Mouse (Mus musculus): ENCODE measurements around the gene Ercc8. TPM values are rescaled to one million over a fixed set of nuclear protein-coding genes. Genes with fewer than 3 reads are reported as not detected.

Gene Ercc8
- total and polyA plus RNA-seq, 3 experiments = 15.9 to 22.2 TPM; not detected in 1

- TF ChIP-seq SIN3A (IDR thresholded peaks at IDR 0.05; ENCODE audit: low read length) = peak; percentile 38; the same call in 1 of the 2 replicates
- TF ChIP-seq ZC3H11A (IDR thresholded peaks at IDR 0.05; ENCODE audit: low read depth, low read length) = peak; percentile 64
- no peak for TF ChIP-seq HCFC1 (IDR thresholded peaks at IDR 0.05; ENCODE audit: low read depth, low read length)
- TF ChIP-seq TBP (IDR thresholded peaks at IDR 0.05; ENCODE audit: low read depth, low read length) = no peak
- no peak for TF ChIP-seq MAZ (IDR thresholded peaks at IDR 0.05; ENCODE audit: low read depth, low read length)
- peak; percentile 47; the same call in 1 of the 2 replicates for TF ChIP-seq MAFK (IDR thresholded peaks at IDR 0.05; ENCODE audit: borderline replicate concordance, low read depth, low read length)
- no peak for TF ChIP-seq CHD1 (IDR thresholded peaks at IDR 0.05; ENCODE audit: low read depth, low read length)
- TF ChIP-seq CHD2 (IDR thresholded peaks at IDR 0.05; ENCODE audit: low read length) = no peak
- TF ChIP-seq ZMIZ1 (IDR thresholded peaks at IDR 0.05; ENCODE audit: low read depth, low read length) = no peak
- no peak for TF ChIP-seq TAL1 (IDR thresholded peaks at IDR 0.05; ENCODE audit: low read length)
- no peak for TF ChIP-seq UBTF (IDR thresholded peaks at IDR 0.05; ENCODE audit: borderline replicate concordance, insufficient read depth, low read depth, low read length)
- TF ChIP-seq NRF1 (IDR thresholded peaks at IDR 0.05; ENCODE audit: insufficient read depth, low read depth, low read length, poor library complexity, severe bottlenecking) = no peak
- TF ChIP-seq RAD21 (IDR thresholded peaks at IDR 0.05; ENCODE audit: low read depth, low read length) = peak; percentile 54
- TF ChIP-seq MEF2A (IDR thresholded peaks at IDR 0.05; ENCODE audit: extremely low read depth, insufficient replicate concordance, low read depth, low read length, poor library complexity, severe bottlenecking) = no peak
- TF ChIP-seq BHLHE40 (IDR thresholded peaks at IDR 0.05; ENCODE audit: borderline replicate concordance, low read depth, low read length) = no peak
- no peak for TF ChIP-seq EP300 (IDR thresholded peaks at IDR 0.05; ENCODE audit: low read depth in 1 of 2, low read length in 2 of 2)
- TF ChIP-seq MYC (IDR thresholded peaks at IDR 0.05; ENCODE audit: low read depth, low read length) = no peak
- TF ChIP-seq ZNF384 (IDR thresholded peaks at IDR 0.05; ENCODE audit: low read depth, low read length) = no peak
- TF ChIP-seq ZKSCAN1 (IDR thresholded peaks at IDR 0.05; ENCODE audit: low read depth, low read length) = no peak
- TF ChIP-seq KAT2A (conservative IDR thresholded peaks at IDR 0.05; ENCODE audit: low read depth, low read length) = no peak
- TF ChIP-seq E2F4 (IDR thresholded peaks at IDR 0.05; ENCODE audit: borderline replicate concordance, low read depth, low read length) = no peak
Observed at GRCm38 (mm10) chr13:108159963-108160362, 1.4 kb downstream of the Ercc8 start (continued).

- no peak overlapping the region for H3K9ac ChIP-seq (ENCODE audit: control insufficient read depth, low read depth, low read length, poor library complexity, severe bottlenecking)
- no peak overlapping the region for H3K27ac ChIP-seq (ENCODE audit: control insufficient read depth, low read depth, low read length)
- H3K36me3 ChIP-seq (ENCODE audit: control insufficient read depth in 1 of 2, insufficient read depth in 2 of 2, low read length in 2 of 2) = peaks cover 11 to 12% of the 10 kb centered on the region in 2 experiments
- TF ChIP-seq ETS1 (IDR thresholded peaks at IDR 0.05; ENCODE audit: low read depth, low read length) = no peak
- no peak for TF ChIP-seq CHD2 (IDR thresholded peaks at IDR 0.05; ENCODE audit: low read length)
- TF ChIP-seq MYB (IDR thresholded peaks at IDR 0.05; ENCODE audit: low read depth, low read length) = no peak
- TF ChIP-seq ZMIZ1 (IDR thresholded peaks at IDR 0.05; ENCODE audit: low read depth, low read length) = no peak
- TF ChIP-seq KAT2A (conservative IDR thresholded peaks at IDR 0.05; ENCODE audit: low read depth, low read length) = no peak
- peaks cover 0 to 8% of the 10 kb centered on the region in 2 experiments; a peak in 3 of 4 replicates for H3K4me1 ChIP-seq (ENCODE audit: control insufficient read depth in 1 of 2, insufficient read depth in 2 of 2, low read length in 2 of 2)
- no peak for DNase-seq (ENCODE audit: low read depth, low spot score)
- H3K4me3 ChIP-seq (ENCODE audit: control insufficient read depth in 1 of 2, insufficient read depth in 1 of 2, low read depth in 2 of 2, low read length in 2 of 2) = no peak overlapping the region
- no peaks in the 10 kb centered on the region for H3K9me3 ChIP-seq (replicated peaks; ENCODE audit: insufficient read depth, low read length)
- H3K27me3 ChIP-seq (ENCODE audit: control insufficient read depth in 1 of 2, insufficient read depth in 2 of 2, low read length in 2 of 2) = no peaks in the 10 kb centered on the region
- peaks cover 19% of the 10 kb centered on the region for H3K79me2 ChIP-seq (ENCODE audit: control insufficient read depth, insufficient read depth, low read length, poor library complexity)
Observed at GRCm38 (mm10) chr13:108163912-108164311, 5.4 kb downstream of the Ercc8 start.
